Mouse (Mus musculus) cerebellum, adult 2 months (tissue): ENCODE measurements at regions not wholly inside any gene's neighbourhood (a gene's known extent, or its start where the extent isn't known, plus 50 kb on each side); places are given as distances from the start of the nearest gene placed in this dataset.

Experiments
- CTCF ChIP-seq: fragments of 200-500 bp; IDR thresholded peaks from 2 replicates; pipeline ENCODE4 v1.5.1; 2011; ENCODE audit warnings: low read depth, mild to moderate bottlenecking, control low read depth, low read length, moderate library complexity, borderline replicate concordance; ENCODE audit not compliant: insufficient read depth
- POLR2A ChIP-seq: fragments of 200-500 bp; IDR thresholded peaks from 2 replicates; pipeline ENCODE4 v1.6.1; 2011; ENCODE audit warnings: low read length, control low read depth, borderline replicate concordance; ENCODE audit not compliant: insufficient read depth

- TF ChIP-seq CTCF (no peak), POLR2A (no peak)
Observed at GRCm38 (mm10) chr1:152176267-152176970, 86.5 kb upstream of the 1700025G04Rik start.
